Mouse (Mus musculus) MEL (cell line): ENCODE data around the gene Cdh4.
A peak's percentile ranks its signal among the peaks of the same experiment; 100 is the strongest.

ENCODE experiments used
- CTCF ChIP-seq, 3 experiments: IDR thresholded peaks in 2 of 3; conservative IDR thresholded peaks in 1 of 3; 2 replicates each; pipeline ENCODE4 v1.5.1; 2011 to 2012; ENCODE audit warnings: low read length in 3 of 3, low read depth in 2 of 3, mild to moderate bottlenecking in 2 of 3, improper control_type of control experiment in 1 of 3, inconsistent platforms in 1 of 3, mixed read lengths in 1 of 3, moderate library complexity in 1 of 3; ENCODE audit not compliant: control insufficient read depth in 1 of 3, insufficient read depth in 1 of 3, poor library complexity in 1 of 3, severe bottlenecking in 1 of 3
- E2F4 ChIP-seq: IDR thresholded peaks from 2 replicates; pipeline ENCODE4 v1.6.1; 2011; ENCODE audit warnings: low read depth, low read length, improper control_type of control experiment, borderline replicate concordance
- GATA1 ChIP-seq: IDR thresholded peaks from 2 replicates; pipeline ENCODE4 v1.6.1; 2011; ENCODE audit warnings: low read depth, low read length, improper control_type of control experiment
- HCFC1 ChIP-seq: IDR thresholded peaks from 2 replicates; pipeline ENCODE4 v1.6.1; 2012; ENCODE audit warnings: low read depth, mild to moderate bottlenecking, inconsistent platforms, low read length, improper control_type of control experiment, moderate library complexity
- MAX ChIP-seq: IDR thresholded peaks from 2 replicates; pipeline ENCODE4 v1.6.1; 2011; ENCODE audit warnings: low read length, improper control_type of control experiment
- POLR2A ChIP-seq, 2 experiments: IDR thresholded peaks; 2 replicates each; pipeline ENCODE4 v1.6.1; 2011 to 2012; ENCODE audit warnings: low read length in 2 of 2, mild to moderate bottlenecking in 2 of 2, control low read depth in 1 of 2, improper control_type of control experiment in 1 of 2, low read depth in 1 of 2, moderate library complexity in 1 of 2; ENCODE audit not compliant: control insufficient read depth in 1 of 2, insufficient read depth in 1 of 2, poor library complexity in 1 of 2
- RAD21 ChIP-seq: IDR thresholded peaks from 2 replicates; pipeline ENCODE4 v1.6.1; 2011; ENCODE audit warnings: mild to moderate bottlenecking, low read depth, low read length, improper control_type of control experiment
- TAL1 ChIP-seq: IDR thresholded peaks from 2 replicates; pipeline ENCODE4 v1.6.1; 2012; ENCODE audit warnings: mild to moderate bottlenecking, inconsistent platforms, low read length, moderate library complexity, mixed read lengths
- UBTF ChIP-seq: IDR thresholded peaks from 2 replicates; pipeline ENCODE4 v1.6.1; 2012; ENCODE audit warnings: low read depth, mild to moderate bottlenecking, inconsistent platforms, low read length, improper control_type of control experiment, moderate library complexity, borderline replicate concordance; ENCODE audit not compliant: insufficient read depth
- ZNF384 ChIP-seq: IDR thresholded peaks from 2 replicates; pipeline ENCODE4 v1.6.1; 2012; ENCODE audit warnings: low read depth, mild to moderate bottlenecking, inconsistent platforms, low read length, improper control_type of control experiment

DNA sequence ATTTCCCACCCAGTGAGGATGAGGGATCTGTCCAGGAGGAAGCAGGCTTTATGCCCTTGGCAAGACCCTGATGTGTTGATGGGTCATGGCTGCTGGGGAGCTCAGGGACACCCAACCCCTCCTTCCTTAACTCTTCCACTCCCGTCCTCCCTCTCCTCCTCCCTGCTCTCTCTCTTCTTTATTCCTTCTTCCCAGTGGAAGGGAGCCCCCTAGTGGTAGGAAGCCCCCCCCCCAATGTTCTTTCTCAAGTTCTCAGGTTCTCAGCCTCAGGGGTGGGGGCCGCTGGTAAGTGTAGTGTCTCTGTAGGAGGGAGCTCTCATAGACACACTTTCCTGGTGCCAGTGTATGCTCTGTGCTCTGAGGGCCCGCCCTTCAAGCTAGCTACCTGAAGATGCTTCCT lies 421.0 kb downstream of the Cdh4 start:
- TF ChIP-seq MAX (no peak), CTCF (IDR thresholded peaks at IDR 0.05 in 2 of 3, conservative IDR thresholded peaks at IDR 0.05 in 1 of 3; ENCODE audit: control insufficient read depth in 1 of 3, insufficient read depth in 1 of 3, low read depth in 2 of 3, low read length in 3 of 3, poor library complexity in 1 of 3, severe bottlenecking in 1 of 3) (peak in 1 of 3 experiments; percentile 2; a peak in 1 of 6 replicates), UBTF (no peak), POLR2A (IDR thresholded peaks at IDR 0.05; ENCODE audit: control insufficient read depth in 1 of 2, insufficient read depth in 1 of 2, low read depth in 1 of 2, low read length in 2 of 2, poor library complexity in 1 of 2) (no peak), ZNF384 (no peak), HCFC1 (no peak), RAD21 (no peak), GATA1 (no peak), E2F4 (no peak), TAL1 (no peak)
